Mouse (Mus musculus) cerebellum, adult 11-12 months (tissue): Measurements from ENCODE around the gene Mmd.

ENCODE experiments used
- DNase-seq: peaks from one replicate; pipeline ENCODE4 v3.0.0; 2022

Mmd gene

GRCm38 (mm10) chr11:90286550-90287154 is 37.4 kb downstream of the Mmd start:
- no peak for DNase-seq

GRCm38 (mm10) chr11:90291156-90291555 is 41.9 kb downstream of the Mmd start:
- DNase-seq, result no peak

GRCm38 (mm10) chr11:90292766-90293165 is 43.5 kb downstream of the Mmd start:
- DNase-seq, result no peak

- DNase-seq, result no peak
Observed at GRCm38 (mm10) chr11:90294622-90295021, 45.4 kb downstream of the Mmd start.

GRCm38 (mm10) chr11:90306067-90306466 is 56.8 kb downstream of the Mmd start:
- DNase-seq, result no peak

- peak; percentile 29 for DNase-seq
Observed at GRCm38 (mm10) chr11:90306993-90307392, 57.7 kb downstream of the Mmd start.

- no peak for DNase-seq
Observed at GRCm38 (mm10) chr11:90314606-90315005, 65.3 kb downstream of the Mmd start.

GRCm38 (mm10) chr11:90317482-90317881 is 68.2 kb downstream of the Mmd start:
- DNase-seq, result peak; percentile 28

- DNase-seq, result no peak
Observed at GRCm38 (mm10) chr11:90320922-90321321, 71.7 kb downstream of the Mmd start.

GRCm38 (mm10) chr11:90324597-90324996 is 75.3 kb downstream of the Mmd start:
- DNase-seq, result no peak

GRCm38 (mm10) chr11:90326146-90326545 is 76.9 kb downstream of the Mmd start:
- DNase-seq, result no peak

- no peak for DNase-seq
Observed at GRCm38 (mm10) chr11:90326836-90327235, 77.6 kb downstream of the Mmd start.
